18 mouse cellular contexts compared by ENCODE assay signal in genomic region chr13:95087358-95087787, GRCm38 (mm10).
A peak's percentile ranks its signal among the peaks of the same experiment; 100 is the strongest.
DNase-seq lines count a peak whose midpoint lies in the region; ATAC-seq and TF ChIP-seq lines count a peak whose summit lies in the region.
"Had no signal": no experiment of that assay in that cellular context is flagged by ENCODE, and none has a peak within 500 bp of the region (broad histone marks: within the 10 kb centered on the region; RNA-seq: fewer than 3 reads in every experiment).

No protein-coding gene starts in this region.

- WGBS in kidney, embryonic 15.5 days: 56% methylated on average over 8 of the region's 8 CpGs

- no peak for TF ChIP-seq CTCF in gastrocnemius, adult 2 months (IDR thresholded peaks at IDR 0.05)

- no peak overlapping the region for H3K4me3 ChIP-seq in gastrocnemius, adult 2 months
- H3K4me3 ChIP-seq in kidney, embryonic 15.5 days (replicated peaks): no peak overlapping the region
- H3K4me3 ChIP-seq: forebrain, embryonic 13.5 days; limb, embryonic 15.5 days; neural tube, embryonic 12.5 days had no signal

- intact Hi-C loops in gastrocnemius, adult 2 months (cut with DNase I): loop anchor here (10.0 kb wide), 1 partner anchor 197 kb away; no protein-coding TSS in a partner anchor
- intact Hi-C loops in gastrocnemius, postnatal 36 days (cut with DNase I): no loop called here
- intact Hi-C loops in heart, postnatal 14 days (cut with DNase I): no loop called here

- no peak overlapping the region for H3K4me2 ChIP-seq in kidney, embryonic 15.5 days
- H3K4me2 ChIP-seq: forebrain, embryonic 13.5 days; hindbrain, embryonic 14.5 days; limb, embryonic 15.5 days; midbrain, embryonic 11.5 days; neural tube, embryonic 12.5 days had no signal

- H3K36me3 ChIP-seq in kidney, embryonic 15.5 days: no peaks in the 10 kb centered on the region
- H3K36me3 ChIP-seq: limb, embryonic 15.5 days; neural tube, embryonic 12.5 days had no signal

- no peaks in the 10 kb centered on the region for H3K4me1 ChIP-seq in kidney, embryonic 15.5 days
- H3K4me1 ChIP-seq: forebrain, embryonic 13.5 days; neural tube, embryonic 12.5 days had no signal

- no peaks in the 10 kb centered on the region for H3K9me3 ChIP-seq in kidney, embryonic 15.5 days (replicated peaks)
- H3K9me3 ChIP-seq: forebrain, embryonic 13.5 days; limb, embryonic 15.5 days; neural tube, embryonic 12.5 days had no signal

- H3K9ac ChIP-seq in kidney, embryonic 15.5 days: no peak overlapping the region
- H3K9ac ChIP-seq: forebrain, embryonic 13.5 days; hindbrain, embryonic 14.5 days; limb, embryonic 15.5 days; neural tube, embryonic 12.5 days had no signal

- H3K27me3 ChIP-seq in kidney, embryonic 15.5 days: no peaks in the 10 kb centered on the region
- H3K27me3 ChIP-seq: forebrain, embryonic 13.5 days; limb, embryonic 15.5 days; neural tube, embryonic 12.5 days had no signal

- peak overlapping the region; percentile 58; the same call in 1 of the 2 replicates for H3K27ac ChIP-seq in gastrocnemius, adult 2 months
- no peak overlapping the region for H3K27ac ChIP-seq in kidney, embryonic 15.5 days
- H3K27ac ChIP-seq: forebrain, embryonic 13.5 days; hindbrain, embryonic 14.5 days; limb, embryonic 15.5 days; neural tube, embryonic 12.5 days had no signal

- no peak for ATAC-seq in erythroblast, adult 5-6 weeks (replicated peaks; ENCODE audit: low FRiP score, poor library complexity, severe bottlenecking)
- ATAC-seq in kidney, embryonic 15.5 days (replicated peaks; ENCODE audit: low FRiP score): no peak
- ATAC-seq: forebrain, embryonic 13.5 days had no signal

- DNase-seq in gastrocnemius, adult 2 months: peak; percentile 37
- no peak for DNase-seq in gastrocnemius, postnatal 36 days
- peak; percentile 59 for DNase-seq in right cerebral cortex, adult 18-20 months
- no peak for DNase-seq in right cerebral cortex, postnatal 4 days
- peak; percentile 27 to 50 for DNase-seq in heart, postnatal 14 days
- DNase-seq in cerebellum, adult 11-12 months: no peak
- DNase-seq: B cell, adult 2 months; embryo, embryonic 11 days; kidney, postnatal 4 days; lung, postnatal 10 days; right cerebral cortex, postnatal 25 days had no signal

Comparison
In these comparisons a context has a peak if more than half of its experiments do, and no peak if none do; other contexts are left out.
1. DNase-seq: peak in gastrocnemius, adult 2 months (single experiment), right cerebral cortex, adult 18-20 months (single experiment) and heart, postnatal 14 days (2 of 2); none in gastrocnemius, postnatal 36 days (0 of 2), right cerebral cortex, postnatal 4 days (single experiment) and cerebellum, adult 11-12 months (single experiment).